Mouse (Mus musculus) testis, adult 2 months (tissue): ENCODE data around the gene Emp3.

Experiments used
- CTCF ChIP-seq: fragments of 200-500 bp; IDR thresholded peaks from 2 replicates; pipeline ENCODE4 v1.5.1; 2012; ENCODE audit warnings: low read depth, mild to moderate bottlenecking, inconsistent platforms, low read length, moderate library complexity; ENCODE audit not compliant: control insufficient read depth, insufficient read depth, insufficient replicate concordance
- POLR2A ChIP-seq: fragments of 200-500 bp; IDR thresholded peaks from 2 replicates; pipeline ENCODE4 v1.6.1; 2012; ENCODE audit warnings: low read depth, mild to moderate bottlenecking, inconsistent platforms, low read length, moderate library complexity; ENCODE audit not compliant: control insufficient read depth

GRCm38 (mm10) chr7:45873061-45873947, 47.9 kb downstream of the Emp3 start:
- no peak for TF ChIP-seq CTCF
- no peak for TF ChIP-seq POLR2A
